ENCODE assay signal across 25 mouse cellular contexts in the genomic region with DNA sequence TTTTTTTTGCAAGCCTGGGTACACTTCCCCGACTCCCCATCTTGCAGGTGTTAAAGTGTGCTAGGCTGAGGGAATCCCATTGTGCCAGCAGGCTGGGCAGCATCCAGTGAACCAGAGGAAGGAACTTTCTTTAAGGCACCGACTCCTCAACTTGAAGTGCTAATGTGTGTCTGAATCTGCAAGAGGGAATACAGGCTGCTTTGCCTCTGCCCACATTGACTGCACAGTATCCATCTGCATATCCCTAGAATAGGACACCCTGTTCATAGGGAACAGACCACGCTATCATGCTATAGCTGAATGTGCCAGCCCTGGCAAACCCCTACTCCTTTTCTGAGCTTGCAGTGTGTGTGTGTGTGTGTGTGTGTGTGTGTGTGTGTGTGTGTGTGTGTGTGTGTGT.
DNase-seq lines count a peak whose midpoint lies in the region; ATAC-seq lines count a peak whose summit lies in the region.
"Had no signal": no experiment of that assay in that cellular context is flagged by ENCODE, and none has a peak within 500 bp of the region (broad histone marks: within the 10 kb centered on the region; RNA-seq: fewer than 3 reads in every experiment).

No protein-coding gene starts in this region.

- peak; percentile 78 for ATAC-seq in frontal cortex, adult (ENCODE audit: low TSS enrichment)
- ATAC-seq in midbrain, embryonic 13.5 days, result no peak
- no peak for ATAC-seq in midbrain, embryonic 14.5 days (ENCODE audit: low FRiP score, low TSS enrichment)
- ATAC-seq: CD4-positive, CD25-positive, alpha-beta regulatory T cell, adult 4 months; forebrain, postnatal 0 days; liver, embryonic 12.5 days; midbrain, embryonic 16.5 days had no signal

- no peak overlapping the region for H3K4me2 ChIP-seq in midbrain, embryonic 13.5 days (replicated peaks)
- H3K4me2 ChIP-seq in midbrain, embryonic 14.5 days (ENCODE audit: low read length), result no peak overlapping the region
- H3K4me2 ChIP-seq: hindbrain, embryonic 15.5 days; limb, embryonic 12.5 days; liver, embryonic 12.5 days; neural tube, embryonic 15.5 days had no signal

- peaks cover 98% of the 10 kb centered on the region for H3K4me1 ChIP-seq in midbrain, embryonic 13.5 days (replicated peaks)
- H3K4me1 ChIP-seq in midbrain, embryonic 14.5 days (ENCODE audit: control insufficient read depth, insufficient read depth, low read length), result peaks cover 73% of the 10 kb centered on the region

- H3K27ac ChIP-seq in midbrain, embryonic 13.5 days, result 0 out of 2 replicates have a peak overlapping the region, but pooled peaks have one; percentile 49
- H3K27ac ChIP-seq in midbrain, embryonic 14.5 days (replicated peaks; ENCODE audit: low read depth, low read length), result no peak overlapping the region
- H3K27ac ChIP-seq: hindbrain, embryonic 15.5 days; limb, embryonic 12.5 days; liver, embryonic 12.5 days had no signal

- intact Hi-C loops in left cerebral cortex, postnatal 36 days (cut with DNase I), result no loop called here

- no peak overlapping the region for H3K4me3 ChIP-seq in midbrain, embryonic 13.5 days (replicated peaks)
- no peak overlapping the region for H3K4me3 ChIP-seq in midbrain, embryonic 14.5 days (replicated peaks; ENCODE audit: low read depth, low read length)
- H3K4me3 ChIP-seq: heart, embryonic 10.5 days; hindbrain, embryonic 15.5 days; limb, embryonic 12.5 days; liver, embryonic 12.5 days; megakaryocyte, embryonic 14.5 days; myocyte; neural tube, embryonic 15.5 days had no signal

- no peak overlapping the region for H3K9ac ChIP-seq in midbrain, embryonic 13.5 days (replicated peaks)
- H3K9ac ChIP-seq in midbrain, embryonic 14.5 days (replicated peaks; ENCODE audit: low read length), result no peak overlapping the region
- H3K9ac ChIP-seq: forebrain, postnatal 0 days; hindbrain, embryonic 15.5 days; limb, embryonic 12.5 days; liver, embryonic 12.5 days; neural tube, embryonic 15.5 days had no signal

- WGBS in midbrain, embryonic 13.5 days, result 86% methylated on average over 3 of the region's 3 CpGs
- 88% methylated on average over 3 of the region's 3 CpGs for WGBS in midbrain, embryonic 14.5 days

- H3K9me3 ChIP-seq in midbrain, embryonic 13.5 days, result no peaks in the 10 kb centered on the region
- no peaks in the 10 kb centered on the region for H3K9me3 ChIP-seq in midbrain, embryonic 14.5 days (ENCODE audit: control insufficient read depth, low read length)
- H3K9me3 ChIP-seq: heart, embryonic 10.5 days; hindbrain, embryonic 15.5 days; limb, embryonic 12.5 days; liver, embryonic 12.5 days; megakaryocyte, embryonic 14.5 days; neural tube, embryonic 15.5 days had no signal

- DNase-seq in frontal cortex, postnatal 25 days (ENCODE audit: low spot score in 2 of 2), result no peak
- DNase-seq in layer of hippocampus, adult 9-11 months, result peak; percentile 49
- DNase-seq in layer of hippocampus, postnatal 36 days, result no peak
- no peak for DNase-seq in midbrain, embryonic 14.5 days
- DNase-seq in left cerebral cortex, postnatal 36 days (ENCODE audit: low spot score in 2 of 2), result peak; percentile 38 to 58
- DNase-seq: cerebellum, adult 8-10 months; cerebellum, postnatal 36 days; forebrain, postnatal 0 days; kidney, adult 9 months; kidney, postnatal 14 days; lung, adult 18-20 months; right cerebral cortex, adult 18-20 months; spleen, adult 18-20 months; thymus, postnatal 14 days had no signal

- H3K36me3 ChIP-seq in midbrain, embryonic 13.5 days, result 0 out of 2 replicates have a peak, but pooled peaks cover 4% of the 10 kb centered on the region
- no peaks in the 10 kb centered on the region for H3K36me3 ChIP-seq in midbrain, embryonic 14.5 days (ENCODE audit: control insufficient read depth, insufficient read depth, low read length)
- H3K36me3 ChIP-seq: hindbrain, embryonic 15.5 days; liver, embryonic 12.5 days; neural tube, embryonic 15.5 days had no signal

- no peaks in the 10 kb centered on the region for H3K27me3 ChIP-seq in midbrain, embryonic 13.5 days
- no peaks in the 10 kb centered on the region for H3K27me3 ChIP-seq in midbrain, embryonic 14.5 days (ENCODE audit: control insufficient read depth, insufficient read depth, low read length)
- H3K27me3 ChIP-seq: hindbrain, embryonic 15.5 days; limb, embryonic 12.5 days; liver, embryonic 12.5 days; neural tube, embryonic 15.5 days had no signal

Comparison
In these comparisons a context has a peak if more than half of its experiments do, and no peak if none do; other contexts are left out.
1. DNase-seq: peak in layer of hippocampus, adult 9-11 months (single experiment) and left cerebral cortex, postnatal 36 days (2 of 2); none in frontal cortex, postnatal 25 days (0 of 2), layer of hippocampus, postnatal 36 days (0 of 2) and midbrain, embryonic 14.5 days (single experiment).